Mouse (Mus musculus): Measurements from ENCODE around the gene Akt1.

Gene Akt1

DNA sequence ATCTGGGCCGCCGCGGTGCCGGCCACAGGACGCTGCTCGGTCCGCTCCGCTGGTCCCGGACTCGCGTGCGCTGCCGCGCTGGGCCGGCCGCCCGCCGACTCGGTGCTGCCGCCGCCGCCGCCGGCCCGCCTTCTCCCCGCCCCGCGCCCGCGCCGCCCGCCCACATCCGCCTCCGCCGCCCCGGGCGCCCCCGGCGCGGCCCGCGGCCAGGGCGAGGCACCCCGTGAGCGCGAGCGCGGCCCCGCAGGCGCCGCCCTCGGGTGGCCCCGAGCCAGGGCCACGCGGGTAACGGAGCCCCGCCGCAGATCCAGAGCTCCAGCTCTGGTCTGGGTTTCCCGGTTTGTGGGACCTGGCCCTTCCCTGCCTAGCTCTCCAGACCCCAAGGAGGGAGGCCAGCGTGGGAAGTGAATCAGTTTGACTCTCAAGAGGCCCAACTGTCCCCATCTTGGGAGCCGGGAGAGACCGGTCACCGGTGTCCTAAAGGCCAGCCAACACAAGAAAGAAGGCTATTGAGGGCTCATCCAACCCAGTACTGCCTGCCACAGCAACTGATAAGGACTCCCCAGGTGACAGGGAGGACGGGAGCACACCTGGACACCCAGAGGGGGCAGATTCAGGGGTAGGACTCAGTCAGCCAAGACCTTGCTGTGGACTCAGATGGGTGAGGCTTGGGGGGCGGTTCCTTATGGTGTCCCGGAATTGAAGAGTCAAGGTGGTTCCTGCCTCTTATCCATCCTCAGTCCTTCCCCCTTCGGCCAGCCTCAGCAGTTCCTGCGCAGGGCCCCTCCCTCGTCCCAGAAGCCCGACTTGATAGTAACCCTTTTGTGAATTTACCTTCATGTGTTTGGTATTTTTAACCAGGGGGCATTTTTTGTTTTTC, at the start of gene Akt1:
Gene Akt1, minus strand, starts transcription at position 753 of the 880 bp plus-strand sequence.
- peak; percentile 64 to 74 for DNase-seq

DNA sequence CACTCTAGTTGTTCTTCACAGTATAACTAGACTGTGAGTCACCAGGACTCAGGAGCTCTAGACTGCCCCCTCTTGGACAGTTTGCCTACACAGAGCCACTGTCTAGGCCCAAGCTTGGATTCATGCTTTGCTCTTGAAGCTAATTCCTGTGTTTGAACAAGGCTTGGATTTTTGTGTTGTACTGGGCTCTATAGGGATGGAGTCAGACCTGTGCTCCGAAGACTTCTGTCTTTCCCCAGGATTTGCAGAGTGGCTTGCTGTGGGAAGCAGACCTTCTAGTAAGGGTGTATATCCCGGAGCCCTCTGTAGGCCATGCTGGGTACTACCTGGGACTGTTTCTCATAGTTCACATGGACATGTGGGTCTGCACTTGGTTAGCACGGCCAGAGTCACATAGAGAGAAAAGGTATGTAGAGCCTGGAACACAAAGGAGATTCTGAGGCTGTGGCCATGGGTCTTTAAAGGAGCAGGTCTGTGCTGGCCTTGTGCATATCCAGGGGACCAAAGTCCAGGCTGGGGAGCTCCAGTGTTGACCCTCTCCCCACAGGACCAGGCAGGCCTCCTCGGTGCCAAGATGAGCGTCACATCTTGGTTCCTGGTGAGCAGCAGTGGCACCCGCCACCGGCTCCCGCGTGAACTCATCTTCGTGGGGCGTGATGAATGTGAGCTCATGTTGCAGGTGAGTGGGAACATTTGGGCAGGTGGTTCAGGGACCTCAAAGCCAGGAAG, 49.6 kb upstream of the Akt1 start:
- peak; percentile 90 to 92 for DNase-seq

- no peak for DNase-seq
Measured at GRCm38 (mm10) chr12:112723445-112723844, 48.8 kb upstream of the Akt1 start.

DNA sequence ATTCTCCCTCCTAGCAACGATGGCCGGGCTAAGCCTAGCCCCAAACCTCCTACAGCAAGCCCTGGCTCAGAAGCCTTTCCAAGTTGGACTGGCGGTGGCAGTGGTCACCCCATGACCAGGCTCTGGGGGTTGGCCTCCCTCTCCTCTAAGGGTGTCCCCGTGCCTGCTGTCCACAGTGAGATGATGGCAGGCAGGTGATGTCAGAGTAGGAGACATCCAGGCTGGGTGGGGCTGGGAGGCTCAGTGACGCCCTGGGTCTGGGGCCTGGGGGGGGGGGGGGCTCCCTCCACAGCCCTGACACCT, 48.3 kb upstream of the Akt1 start:
- DNase-seq: no peak

GRCm38 (mm10) chr12:112722240-112723027, 47.8 kb upstream of the Akt1 start:
- peak; percentile 66 to 78 for DNase-seq

GRCm38 (mm10) chr12:112721424-112722239, 46.9 kb upstream of the Akt1 start:
- DNase-seq: peak; percentile 80 to 90

DNA sequence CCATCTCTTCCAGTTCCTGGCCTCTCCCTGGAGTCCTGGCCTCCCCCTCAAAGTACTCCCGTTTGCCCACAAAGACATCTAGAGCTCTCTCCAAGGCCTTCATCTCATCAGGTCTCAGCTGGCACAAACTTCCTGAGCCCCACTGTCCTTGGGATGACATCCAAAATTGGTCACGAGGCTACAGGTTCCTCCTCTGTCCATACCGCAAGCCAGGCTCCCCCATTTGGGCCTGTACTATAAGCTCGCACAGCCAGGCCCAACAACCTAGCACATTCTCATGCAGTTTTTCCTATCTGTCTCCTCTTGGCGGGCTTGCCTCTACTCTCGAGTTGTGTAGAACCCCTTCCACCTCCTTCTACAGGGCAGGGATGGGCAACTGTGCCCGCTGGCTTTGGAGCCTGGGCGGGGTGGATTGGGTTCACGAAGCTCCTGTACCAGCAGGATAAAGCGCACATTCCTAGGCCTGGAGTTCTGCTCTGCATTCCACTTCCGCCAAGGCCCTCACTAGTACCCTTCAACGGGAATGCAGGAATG, 46.3 kb upstream of the Akt1 start:
- DNase-seq: no peak

GRCm38 (mm10) chr12:112720216-112720615, 45.5 kb upstream of the Akt1 start, which contains the start of gene Cep170b:
TSS of gene Cep170b (plus strand) at chr12:112720455.
- DNase-seq: peak in 1 of 2 experiments; percentile 52

DNA sequence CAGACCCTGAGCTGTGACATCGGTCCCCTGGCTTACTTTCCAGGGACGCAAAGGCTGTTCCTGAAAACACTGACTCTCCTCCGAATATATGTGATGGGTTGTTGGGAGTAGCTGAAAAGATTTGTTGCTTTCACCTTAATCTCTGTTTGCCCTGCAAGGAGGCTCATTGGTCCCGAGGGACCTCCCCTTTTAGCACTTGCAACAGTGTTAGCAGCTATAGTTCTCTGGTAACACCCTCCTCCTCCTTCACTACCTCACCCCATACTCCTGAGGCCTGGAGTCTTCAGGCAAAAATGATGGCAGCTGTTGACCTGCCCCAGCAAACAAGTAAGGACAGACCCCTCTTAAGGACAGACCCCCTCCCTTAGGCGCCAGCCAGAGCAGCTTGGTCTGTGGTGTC, 44.3 kb upstream of the Akt1 start:
- no peak for DNase-seq

DNA sequence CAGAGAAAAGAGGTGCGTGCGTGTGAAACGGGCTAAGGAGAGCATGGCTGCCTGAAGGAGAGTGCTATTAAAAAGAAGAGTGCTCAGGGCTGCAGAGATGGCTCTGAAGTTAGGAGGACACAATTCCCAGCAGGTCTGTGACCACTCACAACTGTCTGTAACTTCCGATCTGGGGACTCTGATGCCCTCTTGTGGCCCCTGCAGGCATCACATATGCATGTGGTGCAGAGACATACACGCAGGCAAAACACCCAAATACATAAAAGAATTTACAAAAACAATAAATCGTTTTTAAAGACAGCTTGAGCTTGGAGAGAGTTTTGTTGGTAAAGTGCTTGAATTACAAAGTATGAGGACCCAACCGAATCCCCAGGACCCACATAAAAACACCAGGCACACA, 42.5 kb upstream of the Akt1 start:
- DNase-seq: peak; percentile 83 to 87

DNA sequence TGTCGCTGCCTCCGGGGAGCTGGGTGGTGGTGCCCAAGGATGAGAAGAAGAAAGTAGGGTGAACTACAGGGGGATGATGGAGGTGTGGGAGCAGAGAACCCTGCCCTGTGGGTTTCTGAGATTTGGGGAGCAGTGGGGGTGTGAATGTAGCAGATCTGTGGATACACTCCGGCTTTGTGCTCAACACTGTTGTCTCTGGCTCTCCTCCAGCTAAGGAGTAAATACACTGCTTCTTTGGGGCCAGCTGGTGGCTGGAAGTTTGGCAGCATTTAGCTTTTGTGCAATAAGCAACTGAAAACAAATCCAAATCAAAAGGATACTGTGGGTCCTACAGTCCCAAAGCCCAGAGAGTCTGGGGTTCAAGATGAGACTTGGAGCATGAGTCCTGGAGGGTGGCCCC, 39.3 kb upstream of the Akt1 start:
- DNase-seq: peak in 1 of 2 experiments; percentile 53

DNA sequence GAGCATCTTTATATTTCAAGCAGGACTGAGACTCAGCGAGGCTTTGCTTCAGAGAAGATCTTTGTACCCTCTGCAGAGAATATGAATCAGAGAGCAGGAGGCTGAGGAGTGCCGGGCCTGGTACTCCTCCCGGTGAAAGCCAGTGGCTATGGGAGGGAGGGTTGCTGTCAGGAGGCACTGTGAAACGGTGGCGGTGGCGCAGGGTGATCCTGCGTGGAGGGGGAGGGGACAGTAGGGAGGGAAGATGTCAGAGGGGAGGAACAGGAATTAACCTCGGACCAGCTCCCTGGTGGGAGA, 32.8 kb upstream of the Akt1 start:
- no peak for DNase-seq

- DNase-seq: peak; percentile 93
Measured at GRCm38 (mm10) chr12:112706704-112707572, 32.3 kb upstream of the Akt1 start.

DNA sequence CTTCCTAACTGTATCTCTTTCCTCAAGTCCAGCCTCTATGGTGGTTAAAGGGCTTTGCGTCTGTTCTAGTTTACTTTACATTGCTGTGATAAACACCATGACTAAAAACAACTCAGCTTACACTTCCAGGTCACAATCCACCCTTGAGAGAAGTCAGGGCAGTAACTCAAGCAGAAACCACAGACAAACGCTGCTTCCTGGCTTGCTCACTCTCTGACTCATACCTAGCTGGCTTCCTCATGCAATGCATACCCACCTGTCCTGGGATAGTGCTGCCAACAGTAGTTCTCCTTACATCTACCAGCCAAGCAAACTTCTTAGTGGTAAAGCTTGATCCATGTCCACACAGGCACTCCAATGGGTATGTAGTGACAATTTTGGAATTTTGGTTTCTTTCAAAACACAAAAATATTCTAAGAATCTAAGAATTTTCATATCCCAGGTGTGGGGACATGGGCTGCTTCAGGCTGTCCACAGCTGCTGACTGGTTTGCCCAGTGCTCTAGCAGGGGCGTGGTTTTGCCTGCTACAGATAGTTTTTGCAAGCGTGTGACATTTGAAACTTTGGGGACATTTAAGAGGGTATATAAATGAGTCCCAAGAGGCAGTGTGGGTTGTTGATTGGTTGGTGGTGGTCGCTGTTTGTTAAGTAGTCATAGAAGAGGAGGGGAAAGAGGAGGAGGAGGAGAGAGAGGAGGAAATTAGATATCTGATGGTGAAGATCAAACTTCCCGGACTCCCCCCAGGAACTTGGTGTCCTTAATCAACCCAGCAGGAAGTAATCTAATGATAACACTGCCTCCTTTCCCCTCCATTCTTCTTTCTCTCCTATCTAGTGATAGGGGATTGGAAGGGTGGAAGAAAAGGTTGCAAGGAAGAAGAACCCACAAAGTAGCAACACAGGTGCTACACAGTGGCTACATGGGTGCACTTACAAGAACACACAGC, 28.0 kb upstream of the Akt1 start:
- no peak for DNase-seq

DNA sequence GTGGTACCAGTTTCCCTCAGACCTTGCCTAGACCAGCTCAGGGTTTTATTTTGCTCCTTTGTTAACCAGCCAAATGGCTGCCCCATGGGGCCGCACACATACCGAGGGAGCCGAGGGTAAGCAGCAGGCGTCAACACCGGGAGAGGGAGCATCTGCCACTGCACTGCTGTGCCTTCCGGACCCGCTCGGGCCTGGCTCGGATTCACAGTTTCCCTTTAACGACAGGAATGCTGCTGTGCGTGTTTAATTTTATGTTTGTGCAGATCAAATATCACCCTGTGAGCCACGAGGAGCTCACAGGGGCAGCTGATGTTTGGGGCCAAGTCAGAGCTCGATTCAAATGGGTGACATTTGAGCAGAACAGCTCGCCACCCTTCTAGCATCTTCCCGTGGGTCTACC, 25.8 kb upstream of the Akt1 start:
- DNase-seq: peak; percentile 29 to 61

- DNase-seq: no peak
Measured at GRCm38 (mm10) chr12:112696806-112697425, 22.2 kb upstream of the Akt1 start.

- no peak for DNase-seq
Measured at GRCm38 (mm10) chr12:112694127-112694475, 19.4 kb upstream of the Akt1 start.

GRCm38 (mm10) chr12:112693185-112694126, 18.8 kb upstream of the Akt1 start:
- peak; percentile 96 to 97 for DNase-seq
